Mouse (Mus musculus) heart, adult 2 months (tissue): ENCODE results near the gene Btg4. TPM values are rescaled to one million over a fixed set of nuclear protein-coding genes. Genes with fewer than 3 reads are reported as not detected.

Experiments
- DNase-seq, 2 experiments: peaks; one replicate each; pipeline ENCODE4 v3.0.0; 2021
- H3K27ac ChIP-seq: fragments of 200-600 bp; 2 replicates; pipeline ENCODE4 v1.8.1; 2022
- H3K27me3 ChIP-seq: fragments of 200-500 bp; 2 replicates; pipeline ENCODE4 v1.6.1; 2012; ENCODE audit warnings: mild to moderate bottlenecking, low read length, inconsistent platforms, mixed read lengths; ENCODE audit not compliant: control insufficient read depth, insufficient read depth
- H3K36me3 ChIP-seq: fragments of 200-500 bp; 2 replicates; pipeline ENCODE4 v1.6.1; 2012; ENCODE audit warnings: low read length, inconsistent platforms; ENCODE audit not compliant: control insufficient read depth, insufficient read depth
- H3K4me1 ChIP-seq: fragments of 200-500 bp; 2 replicates; pipeline ENCODE4 v1.6.1; 2011; ENCODE audit warnings: low read length; ENCODE audit not compliant: control insufficient read depth, insufficient read depth
- H3K4me3 ChIP-seq: fragments of 200-600 bp; 2 replicates; pipeline ENCODE4 v1.8.1; 2022
- H3K79me2 ChIP-seq: fragments of 200-500 bp; replicated peaks from 2 replicates; pipeline ENCODE4 v1.6.1; 2012; ENCODE audit warnings: mild to moderate bottlenecking, inconsistent platforms, low read length, moderate library complexity, mixed read lengths; ENCODE audit not compliant: control insufficient read depth, insufficient read depth
- H3K9ac ChIP-seq: fragments of 200-500 bp; 2 replicates; pipeline ENCODE4 v1.6.1; 2012; ENCODE audit warnings: low read depth, mild to moderate bottlenecking, control low read depth, inconsistent platforms, low read length, mixed read lengths
- CTCF ChIP-seq: fragments of 200-600 bp; IDR thresholded peaks from 2 replicates; pipeline ENCODE4 v1.8.1; 2022; ENCODE audit warnings: antibody characterized with exemption, mild to moderate bottlenecking, moderate library complexity
- EP300 ChIP-seq: fragments of 200-500 bp; IDR thresholded peaks from 2 replicates; pipeline ENCODE4 v1.6.1; 2011; ENCODE audit warnings: low read depth, low read length, control low read depth; ENCODE audit not compliant: insufficient read depth
- POLR2A ChIP-seq: fragments of 200-500 bp; IDR thresholded peaks from 2 replicates; pipeline ENCODE4 v1.6.1; 2011; ENCODE audit warnings: mild to moderate bottlenecking, low read depth, low read length, control low read depth; ENCODE audit not compliant: insufficient read depth
- WGBS: fragments of 180-500 bp; shearing (Covaris S2); methylation state at CpG from one replicate; pipeline ENCODE4 v1.1.7; 2018; 5-methylcytosine and 5-hydroxymethylcytosine counted together
- intact Hi-C: fragments of 180-260 bp; cut with DNase I; formaldehyde crosslinking; loops from one replicate; pipeline ENCODE4 v1.15.1; 2025
- long read RNA-seq: library from polyadenylated mRNA; stranded (forward); transcript quantifications from one replicate; pipeline ENCODE4 v2.0.0, GENCODE M21; 2021
- polyA plus RNA-seq: library from polyadenylated mRNA; depleted of rRNA; stranded (reverse); fragments of >200 nt; gene quantifications from 2 replicates; pipeline ENCODE4 v1.2.3, GENCODE M21; 2012; rRNA removed
- total RNA-seq, 2 experiments: library from RNA; stranded (reverse); gene quantifications; 2 replicates each; pipeline ENCODE4 v1.2.3; 2021

Gene Btg4
- total RNA-seq, result not detected
- not detected in 2 replicates for polyA plus RNA-seq
- long read RNA-seq, result 0 reads

- intact Hi-C loops, result no loop called here
- H3K27ac ChIP-seq, result no peak within 1 kb of the TSS
- peaks cover 1% of the 10 kb centered on the region; the same call in 1 of the 2 replicates for H3K4me1 ChIP-seq
- 85% methylated on average over 2 of the region's 2 CpGs for WGBS
- no peaks in the 10 kb centered on the region for H3K79me2 ChIP-seq
- TF ChIP-seq CTCF (no peak), EP300 (no peak), POLR2A (no peak)
- H3K27me3 ChIP-seq, result no peaks in the 10 kb centered on the region
- H3K4me3 ChIP-seq, result no peak within 1 kb of the TSS
- no peak within 1 kb of the TSS for H3K9ac ChIP-seq
- H3K36me3 ChIP-seq, result no peaks in the 10 kb centered on the region; the same call in 1 of the 2 replicates
- no peak for DNase-seq
These were observed at the start of gene Btg4 for GRCm38 (mm10) chr9:51060601-51061000. Gene Btg4, plus strand, starts transcription at chr9:51060901.

- intact Hi-C loops, result loop anchor here (5.0 kb wide), 2 partner anchors 139 to 211 kb away; no protein-coding TSS in a partner anchor
- no peaks in the 10 kb centered on the region for H3K36me3 ChIP-seq
- WGBS, result 84% methylated on average over 1 of the region's 1 CpGs
- H3K27me3 ChIP-seq, result no peaks in the 10 kb centered on the region
- no peaks in the 10 kb centered on the region for H3K4me1 ChIP-seq
- DNase-seq, result no peak
- H3K27ac ChIP-seq, result no peak overlapping the region
- H3K9ac ChIP-seq, result no peak overlapping the region
- no peaks in the 10 kb centered on the region for H3K79me2 ChIP-seq
- TF ChIP-seq POLR2A (no peak), EP300 (no peak), CTCF (no peak)
- H3K4me3 ChIP-seq, result no peak overlapping the region
These were observed 47.1 kb upstream of the Btg4 start for GRCm38 (mm10) chr9:51013644-51014043.

- peak in 1 of 2 experiments; percentile 6 for DNase-seq
- TF ChIP-seq POLR2A, result no peak
- TF ChIP-seq EP300, result no peak
- no peak for TF ChIP-seq CTCF
- Histone ChIP-seq H3K4me1 (no peaks in the 10 kb centered on the region), H3K4me3 (no peak overlapping the region), H3K79me2 (no peaks in the 10 kb centered on the region), H3K27me3 (no peaks in the 10 kb centered on the region), H3K9ac (no peak overlapping the region), H3K27ac (no peak overlapping the region), H3K36me3 (no peaks in the 10 kb centered on the region)
- intact Hi-C loops, result no loop called here
- WGBS, result 9% methylated on average over 4 of the region's 4 CpGs
These were observed 45.0 kb upstream of the Btg4 start for GRCm38 (mm10) chr9:51015732-51016131.

GRCm38 (mm10) chr9:51019670-51020069, 41.0 kb upstream of the Btg4 start:
- Histone ChIP-seq H3K4me1 (no peaks in the 10 kb centered on the region), H3K27me3 (no peaks in the 10 kb centered on the region), H3K27ac (no peak overlapping the region), H3K9ac (no peak overlapping the region), H3K79me2 (no peaks in the 10 kb centered on the region), H3K4me3 (no peak overlapping the region), H3K36me3 (no peaks in the 10 kb centered on the region)
- no peak for DNase-seq
- WGBS, result 75% methylated on average over 7 of the region's 7 CpGs
- no peak for TF ChIP-seq POLR2A
- no peak for TF ChIP-seq EP300
- no peak for TF ChIP-seq CTCF
- intact Hi-C loops, result no loop called here

GRCm38 (mm10) chr9:51020351-51020750, 40.4 kb upstream of the Btg4 start:
- Histone ChIP-seq H3K4me1 (no peaks in the 10 kb centered on the region), H3K79me2 (no peaks in the 10 kb centered on the region), H3K4me3 (no peak overlapping the region), H3K27ac (no peak overlapping the region), H3K9ac (no peak overlapping the region), H3K36me3 (no peaks in the 10 kb centered on the region), H3K27me3 (no peaks in the 10 kb centered on the region)
- intact Hi-C loops, result no loop called here
- TF ChIP-seq EP300 (no peak), CTCF (no peak), POLR2A (no peak)
- no peak for DNase-seq
- 37% methylated on average over 3 of the region's 3 CpGs for WGBS

- intact Hi-C loops, result no loop called here
- TF ChIP-seq EP300 (no peak), CTCF (no peak), POLR2A (no peak)
- H3K9ac ChIP-seq, result no peak overlapping the region
- no peaks in the 10 kb centered on the region for H3K36me3 ChIP-seq
- H3K27ac ChIP-seq, result no peak overlapping the region
- no peak overlapping the region for H3K4me3 ChIP-seq
- no peaks in the 10 kb centered on the region for H3K27me3 ChIP-seq
- H3K79me2 ChIP-seq, result no peaks in the 10 kb centered on the region
- H3K4me1 ChIP-seq, result no peaks in the 10 kb centered on the region
- 68% methylated on average over 4 of the region's 4 CpGs for WGBS
- no peak for DNase-seq
These were observed 39.4 kb upstream of the Btg4 start for GRCm38 (mm10) chr9:51021123-51021795.
